Mouse (Mus musculus): ENCODE measurements around the gene Rpn1.

DNA sequence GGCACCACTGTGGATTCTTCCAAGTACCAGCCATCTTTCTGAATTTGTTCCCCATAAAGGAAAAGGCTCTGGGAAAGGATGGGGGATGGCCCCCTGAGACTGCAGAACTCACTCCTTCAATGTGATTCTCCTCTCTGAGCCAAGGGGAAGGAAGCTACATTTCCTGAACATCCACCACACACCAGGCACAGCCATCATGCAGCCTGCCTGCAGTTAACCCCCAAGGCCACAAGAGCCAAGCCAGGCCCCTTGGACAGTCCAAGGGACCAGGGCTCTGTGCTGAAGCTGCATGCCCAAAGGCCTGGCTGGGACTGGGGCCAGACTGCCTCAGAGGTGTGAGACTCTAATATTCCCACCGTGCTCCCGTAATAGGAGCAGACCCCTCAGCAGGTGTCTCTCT lies 37.5 kb downstream of the Rpn1 start:
- TF ChIP-seq POLR2A (IDR thresholded peaks at IDR 0.05; ENCODE audit: insufficient read length, low read depth) (no peak), MYOG (IDR thresholded peaks at IDR 0.05; ENCODE audit: control insufficient read depth in 1 of 3, insufficient read depth in 1 of 3, insufficient read length in 2 of 3, low read depth in 2 of 3) (no peak), USF1 (IDR thresholded peaks at IDR 0.05; ENCODE audit: low read depth) (no peak), MAX (IDR thresholded peaks at IDR 0.05; ENCODE audit: low read depth) (no peak), CEBPB (IDR thresholded peaks at IDR 0.05; ENCODE audit: insufficient read depth, poor library complexity, severe bottlenecking) (no peak), POLR2AphosphoS2 (IDR thresholded peaks at IDR 0.05; ENCODE audit: insufficient read length, low read depth) (no peak), TCF12 (IDR thresholded peaks at IDR 0.05; ENCODE audit: insufficient read depth, poor library complexity, severe bottlenecking) (no peak)

All from myocyte (in vitro differentiated cells).